Mouse (Mus musculus) limb, embryonic 13.5 days (tissue): ENCODE data around the gene Lyar. TPM values are rescaled to one million over a fixed set of nuclear protein-coding genes. Genes with fewer than 3 reads are reported as not detected.

Experiments
- ATAC-seq: fragments of 200-750 bp; cut with Nextera tagmentation; 2 replicates; pipeline ENCODE4 v1.8.0; 2017; ENCODE audit warnings: low read depth, moderate number of reproducible peaks, moderate TSS enrichment; ENCODE audit not compliant: low FRiP score
- H3K27ac ChIP-seq: fragments of 300-500 bp; sonication (generic); 2 replicates; pipeline ENCODE4 v1.5.1; 2015; ENCODE audit warnings: inconsistent platforms, mild to moderate bottlenecking, moderate library complexity
- H3K27me3 ChIP-seq: fragments of 300-500 bp; sonication (generic); 2 replicates; pipeline ENCODE4 v1.6.1; 2015; ENCODE audit warnings: mild to moderate bottlenecking, inconsistent platforms
- H3K36me3 ChIP-seq: fragments of 300-500 bp; sonication (generic); 2 replicates; pipeline ENCODE4 v1.6.1; 2015; ENCODE audit warnings: inconsistent platforms, mild to moderate bottlenecking, moderate library complexity
- H3K4me1 ChIP-seq: fragments of 300-500 bp; sonication (generic); 2 replicates; pipeline ENCODE4 v1.6.1; 2015; ENCODE audit warnings: inconsistent platforms
- H3K4me2 ChIP-seq: fragments of 300-500 bp; sonication (generic); replicated peaks from 2 replicates; pipeline ENCODE4 v1.6.1; 2015; ENCODE audit warnings: inconsistent platforms, mild to moderate bottlenecking, moderate library complexity
- H3K4me3 ChIP-seq: fragments of 300-500 bp; sonication (generic); 2 replicates; pipeline ENCODE4 v1.5.1; 2015; ENCODE audit warnings: moderate library complexity, mild to moderate bottlenecking, inconsistent platforms
- H3K9ac ChIP-seq: fragments of 300-500 bp; sonication (generic); 2 replicates; pipeline ENCODE4 v1.6.1; 2015; ENCODE audit warnings: mild to moderate bottlenecking, inconsistent platforms
- H3K9me3 ChIP-seq: fragments of 300-500 bp; sonication (generic); 2 replicates; pipeline ENCODE4 v1.6.1; 2016; ENCODE audit warnings: inconsistent platforms
- WGBS: fragments of 180-500 bp; shearing (Covaris S2); methylation state at CpG from one replicate; pipeline ENCODE4 v1.1.7; 2015; 5-methylcytosine and 5-hydroxymethylcytosine counted together
- polyA plus RNA-seq: library from polyadenylated mRNA; unstranded; fragments of >200 nt; fragmentation: Nextera tagmentation; extraction: Ambion mirVana; gene quantifications from 2 replicates; pipeline ENCODE4 v1.2.1, GENCODE M21; 2015

The Lyar gene
- polyA plus RNA-seq, 1 experiment from 2014 or later = 118 TPM

- Histone ChIP-seq H3K36me3 (peaks cover 88% of the 10 kb centered on the region), H3K9me3 (no peaks in the 10 kb centered on the region), H3K4me3 (no peak overlapping the region), H3K27ac (no peak overlapping the region), H3K27me3 (no peaks in the 10 kb centered on the region), H3K9ac (no peak overlapping the region), H3K4me2 (no peak overlapping the region), H3K4me1 (no peaks in the 10 kb centered on the region)
- no peak for ATAC-seq
- WGBS = 72% methylated on average over 8 of the region's 8 CpGs
Observed at GRCm38 (mm10) chr5:38208985-38209384, 11.3 kb upstream of the Lyar start.

GRCm38 (mm10) chr5:38211691-38212090 is 8.6 kb upstream of the Lyar start:
- Histone ChIP-seq H3K27ac (no peak overlapping the region), H3K4me1 (no peaks in the 10 kb centered on the region), H3K4me2 (no peak overlapping the region), H3K4me3 (no peak overlapping the region), H3K36me3 (peaks cover 87% of the 10 kb centered on the region), H3K9me3 (no peaks in the 10 kb centered on the region), H3K27me3 (no peaks in the 10 kb centered on the region), H3K9ac (no peak overlapping the region)
- WGBS = 86% methylated on average over 8 of the region's 8 CpGs
- ATAC-seq = no peak

GRCm38 (mm10) chr5:38213009-38213408 is 7.3 kb upstream of the Lyar start:
- no peaks in the 10 kb centered on the region for H3K4me1 ChIP-seq
- no peak overlapping the region for H3K4me3 ChIP-seq
- no peak for ATAC-seq
- H3K36me3 ChIP-seq = peaks cover 81% of the 10 kb centered on the region
- H3K9ac ChIP-seq = no peak overlapping the region
- no peaks in the 10 kb centered on the region for H3K9me3 ChIP-seq
- WGBS = 58% methylated on average over 6 of the region's 6 CpGs
- no peaks in the 10 kb centered on the region for H3K27me3 ChIP-seq
- H3K4me2 ChIP-seq = no peak overlapping the region
- no peak overlapping the region for H3K27ac ChIP-seq

- peaks cover 32% of the 10 kb centered on the region for H3K36me3 ChIP-seq
- no peaks in the 10 kb centered on the region for H3K9me3 ChIP-seq
- peak overlapping the region; percentile 92 for H3K4me2 ChIP-seq
- peak overlapping the region; percentile 82 for H3K9ac ChIP-seq
- peak; percentile 85 for ATAC-seq
- H3K27me3 ChIP-seq = no peaks in the 10 kb centered on the region
- H3K4me3 ChIP-seq = peak overlapping the region; percentile 92
- 1% methylated on average over 28 of the region's 35 CpGs for WGBS
- H3K27ac ChIP-seq = peak overlapping the region; percentile 33
- H3K4me1 ChIP-seq = peaks cover 21% of the 10 kb centered on the region
Observed at GRCm38 (mm10) chr5:38219771-38220307, 431 bp upstream of the Lyar start.

GRCm38 (mm10) chr5:38235422-38235821 is 15.2 kb downstream of the Lyar start:
- H3K27me3 ChIP-seq = no peaks in the 10 kb centered on the region
- ATAC-seq = no peak
- peaks cover 59% of the 10 kb centered on the region for H3K36me3 ChIP-seq
- no peak overlapping the region for H3K4me3 ChIP-seq
- WGBS = 67% methylated on average over 4 of the region's 4 CpGs
- H3K4me2 ChIP-seq = no peak overlapping the region
- H3K4me1 ChIP-seq = no peaks in the 10 kb centered on the region
- H3K9ac ChIP-seq = no peak overlapping the region
- 0 out of 2 replicates have a peak, but pooled peaks cover 4% of the 10 kb centered on the region for H3K9me3 ChIP-seq
- H3K27ac ChIP-seq = no peak overlapping the region

GRCm38 (mm10) chr5:38236627-38237026 is 16.4 kb downstream of the Lyar start:
- Histone ChIP-seq H3K4me3 (no peak overlapping the region), H3K9me3 (0 out of 2 replicates have a peak, but pooled peaks cover 4% of the 10 kb centered on the region), H3K27me3 (no peaks in the 10 kb centered on the region), H3K27ac (no peak overlapping the region), H3K9ac (no peak overlapping the region), H3K36me3 (peaks cover 47% of the 10 kb centered on the region), H3K4me2 (no peak overlapping the region), H3K4me1 (no peaks in the 10 kb centered on the region)
- ATAC-seq = no peak
- WGBS = 99% methylated on average over 2 of the region's 2 CpGs

- Histone ChIP-seq H3K4me3 (no peak overlapping the region), H3K27ac (no peak overlapping the region), H3K36me3 (peaks cover 8% of the 10 kb centered on the region), H3K9ac (no peak overlapping the region), H3K4me1 (no peaks in the 10 kb centered on the region), H3K9me3 (0 out of 2 replicates have a peak, but pooled peaks cover 4% of the 10 kb centered on the region), H3K4me2 (no peak overlapping the region), H3K27me3 (no peaks in the 10 kb centered on the region)
- WGBS = 55% methylated on average over 5 of the region's 5 CpGs
- no peak for ATAC-seq
Observed at GRCm38 (mm10) chr5:38240727-38241472, 20.6 kb downstream of the Lyar start.

GRCm38 (mm10) chr5:38241473-38241834 is 21.2 kb downstream of the Lyar start:
- 0 out of 2 replicates have a peak, but pooled peaks cover 3% of the 10 kb centered on the region for H3K9me3 ChIP-seq
- H3K27ac ChIP-seq = no peak overlapping the region
- H3K27me3 ChIP-seq = no peaks in the 10 kb centered on the region
- WGBS = 89% methylated on average over 3 of the region's 3 CpGs
- H3K36me3 ChIP-seq = peaks cover 3% of the 10 kb centered on the region
- H3K9ac ChIP-seq = no peak overlapping the region
- H3K4me1 ChIP-seq = no peaks in the 10 kb centered on the region
- no peak overlapping the region for H3K4me2 ChIP-seq
- H3K4me3 ChIP-seq = no peak overlapping the region
- ATAC-seq = no peak

- H3K9ac ChIP-seq = no peak overlapping the region
- no peaks in the 10 kb centered on the region for H3K4me1 ChIP-seq
- no peak overlapping the region for H3K4me2 ChIP-seq
- 76% methylated on average over 6 of the region's 6 CpGs for WGBS
- ATAC-seq = no peak
- no peaks in the 10 kb centered on the region; the same call in 1 of the 2 replicates for H3K36me3 ChIP-seq
- no peak overlapping the region for H3K27ac ChIP-seq
- H3K4me3 ChIP-seq = no peak overlapping the region
- H3K27me3 ChIP-seq = no peaks in the 10 kb centered on the region
- H3K9me3 ChIP-seq = no peaks in the 10 kb centered on the region
Observed at GRCm38 (mm10) chr5:38241966-38242365, 21.7 kb downstream of the Lyar start.

GRCm38 (mm10) chr5:38255195-38255594 is 34.9 kb downstream of the Lyar start:
- ATAC-seq = no peak
- 41% methylated on average over 4 of the region's 4 CpGs for WGBS
- Histone ChIP-seq H3K9ac (no peak overlapping the region), H3K27ac (no peak overlapping the region), H3K4me1 (no peaks in the 10 kb centered on the region), H3K9me3 (no peaks in the 10 kb centered on the region), H3K4me2 (no peak overlapping the region), H3K36me3 (no peaks in the 10 kb centered on the region), H3K27me3 (no peaks in the 10 kb centered on the region), H3K4me3 (no peak overlapping the region)

GRCm38 (mm10) chr5:38255644-38256043 is 35.4 kb downstream of the Lyar start:
- H3K4me3 ChIP-seq = no peak overlapping the region
- H3K27me3 ChIP-seq = no peaks in the 10 kb centered on the region
- no peaks in the 10 kb centered on the region for H3K9me3 ChIP-seq
- H3K36me3 ChIP-seq = no peaks in the 10 kb centered on the region
- no peak overlapping the region for H3K27ac ChIP-seq
- ATAC-seq = no peak
- no peaks in the 10 kb centered on the region for H3K4me1 ChIP-seq
- no peak overlapping the region for H3K9ac ChIP-seq
- H3K4me2 ChIP-seq = no peak overlapping the region
- WGBS = 88% methylated on average over 3 of the region's 3 CpGs

- Histone ChIP-seq H3K36me3 (no peaks in the 10 kb centered on the region), H3K9ac (no peak overlapping the region), H3K27ac (no peak overlapping the region), H3K4me2 (no peak overlapping the region), H3K4me1 (peaks cover 7% of the 10 kb centered on the region), H3K4me3 (no peak overlapping the region), H3K9me3 (no peaks in the 10 kb centered on the region), H3K27me3 (no peaks in the 10 kb centered on the region)
- no peak for ATAC-seq
- WGBS = 82% methylated on average over 1 of the region's 1 CpGs
Observed at GRCm38 (mm10) chr5:38256551-38256950, 36.3 kb downstream of the Lyar start.
